Mouse (Mus musculus): ENCODE measurements around the gene Mtfmt.

The Mtfmt gene

DNA sequence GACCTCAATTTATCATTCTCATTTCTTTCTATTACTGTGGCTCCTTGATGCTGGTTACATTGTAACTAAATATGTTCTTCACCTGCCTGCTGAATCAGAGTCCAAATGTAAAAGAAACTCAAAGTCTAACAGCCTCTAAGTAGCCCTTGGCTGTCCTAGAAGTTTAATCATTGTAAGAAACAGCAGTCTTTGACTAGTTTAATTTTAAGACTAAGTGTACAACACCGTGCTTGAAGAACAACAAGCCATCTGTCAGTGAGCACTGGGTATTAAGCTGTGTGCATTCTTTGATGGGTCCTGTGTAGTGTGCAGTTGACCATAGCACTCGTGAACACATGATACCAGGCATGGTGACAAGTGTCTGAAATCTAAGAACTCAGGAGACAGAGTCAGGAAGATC, 8.1 kb upstream of the Mtfmt start:
- no peak for DNase-seq (ENCODE audit: low spot score)

DNA sequence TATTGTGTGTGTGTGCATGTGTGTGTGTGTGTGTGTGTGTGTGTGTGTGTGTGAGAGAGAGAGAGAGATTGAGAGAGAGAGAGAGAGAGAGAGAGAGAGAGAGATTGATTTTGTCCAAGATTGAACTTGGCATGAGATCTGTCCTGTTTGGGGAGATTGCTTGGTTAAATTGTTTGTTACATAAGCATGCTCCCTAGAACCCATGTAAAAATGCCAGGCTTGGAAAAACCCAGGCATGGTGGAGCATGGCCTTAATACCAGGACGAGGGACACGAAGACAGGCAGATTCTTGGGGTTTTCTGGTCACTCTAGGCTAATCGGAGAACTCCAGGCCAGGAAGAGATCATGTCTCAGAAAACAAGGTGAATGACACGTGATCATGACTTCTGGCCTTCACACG, 7.6 kb upstream of the Mtfmt start:
- no peak for DNase-seq (ENCODE audit: low spot score)

DNA sequence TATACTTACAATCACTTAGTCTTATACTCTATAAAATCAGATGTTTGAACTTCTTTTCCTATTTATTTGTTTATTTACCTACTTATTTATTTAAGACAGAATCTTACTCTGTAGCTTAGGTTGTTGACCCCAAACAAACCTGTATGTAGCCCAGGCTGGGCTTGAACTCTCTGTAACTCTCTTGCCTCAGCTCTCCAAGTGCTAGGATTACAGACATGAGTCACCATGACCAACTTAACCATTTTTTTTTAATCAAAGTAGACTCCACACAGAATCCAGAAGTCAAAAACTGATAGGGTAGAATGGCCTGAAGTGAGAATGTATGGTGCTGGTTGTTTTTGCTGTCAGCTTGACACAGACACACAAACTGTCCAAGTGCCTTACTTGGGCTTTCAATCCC, 5.2 kb upstream of the Mtfmt start:
- DNase-seq (ENCODE audit: low spot score): no peak

DNA sequence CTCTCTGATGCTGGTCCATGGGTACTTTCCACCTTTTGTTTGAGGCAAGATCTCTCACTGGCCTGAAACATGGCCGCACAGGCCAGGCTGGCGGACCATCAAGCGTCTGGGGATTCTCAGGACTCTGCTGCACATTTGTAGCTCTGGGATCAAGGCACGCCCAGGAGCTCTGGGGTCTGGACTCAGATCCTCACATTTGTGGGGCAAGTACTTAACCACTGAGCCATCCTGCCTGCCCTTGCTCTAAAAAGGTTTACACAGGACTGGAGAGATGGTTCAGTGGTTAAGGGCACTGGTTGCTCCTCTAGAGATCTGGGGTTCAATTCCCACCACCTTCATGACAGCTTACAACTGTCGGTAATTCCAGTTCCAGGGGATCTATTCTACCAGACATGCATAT, 4.7 kb upstream of the Mtfmt start:
- DNase-seq (ENCODE audit: low spot score): no peak

DNA sequence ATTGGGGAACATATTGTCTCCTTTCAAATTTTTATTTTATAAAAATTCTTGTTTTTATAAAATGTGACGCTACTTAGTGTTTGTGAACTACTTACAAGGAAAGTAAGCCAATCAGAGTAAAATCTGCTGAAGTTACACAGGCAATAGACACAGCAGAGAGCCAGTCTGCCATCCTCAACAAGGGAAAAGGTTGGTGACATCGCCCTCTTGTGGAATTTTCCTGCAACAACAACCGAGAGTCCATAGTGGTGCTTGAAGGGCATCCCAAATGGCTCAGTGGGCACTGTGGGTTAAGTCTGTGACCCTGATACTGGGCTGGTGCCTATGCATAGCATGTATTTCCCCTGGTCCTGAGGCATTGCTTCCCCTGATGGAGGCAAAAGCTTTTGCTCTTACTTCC, 3.3 kb upstream of the Mtfmt start:
- peak; percentile 96 for DNase-seq (ENCODE audit: low spot score)

DNA sequence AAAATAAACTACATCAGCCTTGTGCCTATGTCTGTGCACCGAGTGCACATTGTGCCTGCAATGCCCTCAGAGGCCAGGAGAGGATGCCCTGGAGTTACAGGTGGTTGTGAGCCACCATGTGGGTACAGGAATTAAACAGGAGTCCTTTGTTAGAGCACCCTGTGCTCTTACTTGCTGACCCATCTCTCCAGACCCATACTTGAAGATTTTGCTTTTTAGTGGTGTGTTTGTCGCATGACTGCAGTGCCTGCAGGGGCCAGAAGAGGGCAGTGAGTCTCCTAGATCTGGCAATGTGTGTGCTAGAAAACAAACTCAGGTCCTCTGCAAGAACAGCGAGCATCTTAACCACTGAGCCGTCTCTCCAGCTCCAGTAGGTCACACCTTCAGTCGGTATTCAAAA, 1.4 kb upstream of the Mtfmt start:
- DNase-seq (ENCODE audit: low spot score): no peak

DNA sequence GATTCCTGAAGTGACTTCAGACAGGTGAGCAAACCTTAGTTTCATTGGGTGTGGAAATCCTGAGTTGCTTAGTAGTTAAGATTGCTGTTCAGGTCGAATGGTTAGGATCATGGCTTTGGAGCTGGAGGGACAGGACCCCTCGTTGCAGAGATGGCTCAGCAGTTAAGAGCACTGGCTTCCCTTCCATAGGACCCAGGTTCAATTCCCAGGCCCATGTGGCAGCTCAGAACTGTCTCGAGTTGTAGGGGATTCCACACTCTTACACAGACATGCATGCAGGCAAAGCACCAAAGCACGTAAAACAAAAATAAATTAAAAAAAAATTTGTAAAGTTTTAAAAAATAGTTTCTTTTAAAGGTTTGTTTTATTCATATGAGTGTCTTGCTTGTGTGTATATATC, 371 bp upstream of the Mtfmt start:
- no peak for DNase-seq (ENCODE audit: low spot score)

DNA sequence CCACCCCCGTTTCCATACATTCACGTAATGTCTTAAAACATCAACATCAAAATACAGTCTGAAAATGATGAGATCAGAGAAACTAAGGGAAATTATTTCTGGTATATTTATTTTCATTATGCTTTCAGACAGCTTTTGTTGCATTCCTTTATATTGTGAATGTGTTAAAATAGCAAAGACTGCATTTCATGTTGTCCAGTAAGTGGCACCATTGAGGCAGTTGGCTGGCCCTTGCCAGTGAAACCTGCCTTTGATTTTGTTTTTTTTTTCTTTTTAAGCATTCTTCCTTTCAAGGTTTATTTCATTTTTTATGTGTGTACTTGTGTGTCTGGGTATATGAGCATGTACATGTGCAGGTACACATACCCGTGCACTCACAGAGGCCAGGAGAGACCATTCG, 9.1 kb downstream of the Mtfmt start:
- no peak for DNase-seq (ENCODE audit: low spot score)

DNA sequence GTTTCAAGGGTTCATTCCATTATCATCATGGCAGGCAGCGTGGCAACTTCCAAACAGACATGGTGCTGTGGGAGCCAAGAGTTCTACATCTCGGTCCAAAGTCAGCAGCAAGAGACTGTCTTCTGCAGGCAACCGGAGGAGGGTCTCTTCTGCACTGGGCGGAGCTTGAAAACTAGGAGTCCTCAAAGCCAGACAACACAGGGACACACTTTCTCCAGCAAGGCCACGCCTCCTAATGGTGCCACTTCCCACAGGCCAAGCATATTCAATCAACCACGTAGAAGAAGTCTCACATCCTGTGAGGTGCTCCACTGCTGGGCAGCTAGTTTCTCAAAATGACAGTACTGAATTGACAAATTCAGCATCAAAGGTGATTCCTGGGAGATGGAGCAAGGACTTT, 12.4 kb downstream of the Mtfmt start:
- DNase-seq (ENCODE audit: low spot score): no peak

DNA sequence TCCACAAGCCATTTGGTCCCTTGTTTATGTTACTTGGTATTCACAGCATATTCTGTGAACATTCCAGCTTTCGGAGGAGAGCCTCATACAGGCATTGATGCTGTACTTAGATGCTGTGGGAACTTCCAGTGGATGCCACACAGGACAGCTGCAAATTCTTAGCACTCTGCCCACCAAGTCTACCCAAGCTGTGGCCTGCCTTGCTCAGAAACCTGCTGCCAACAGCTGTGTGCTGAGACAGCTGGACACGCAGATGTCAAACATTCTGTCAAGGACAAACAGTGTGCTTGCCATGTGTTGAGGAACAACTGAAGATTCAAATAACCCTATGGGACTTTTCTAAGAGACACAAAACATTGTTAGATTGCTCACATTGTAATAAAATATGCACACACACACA, 23.4 kb downstream of the Mtfmt start:
- no peak for DNase-seq (ENCODE audit: low spot score)

DNA sequence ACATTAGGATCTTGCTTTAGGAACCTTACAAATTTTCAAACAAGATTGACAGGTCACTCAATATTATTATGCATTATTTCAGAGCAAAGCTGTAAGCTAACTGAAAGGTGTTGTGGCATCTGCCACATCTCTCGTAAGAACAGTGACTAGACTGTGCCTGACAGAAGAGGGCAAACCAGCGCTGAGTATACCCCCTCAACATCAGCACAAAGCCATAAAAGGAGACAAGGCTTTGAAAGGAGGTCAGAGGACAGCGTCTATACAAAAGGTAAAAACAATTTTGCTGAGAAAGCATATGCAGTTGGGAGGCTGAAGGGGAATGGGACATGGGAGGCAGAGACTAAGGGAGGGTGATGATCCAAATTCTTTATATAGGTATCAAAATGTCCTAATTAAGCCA, 24.6 kb downstream of the Mtfmt start:
- DNase-seq (ENCODE audit: low spot score): no peak

DNA sequence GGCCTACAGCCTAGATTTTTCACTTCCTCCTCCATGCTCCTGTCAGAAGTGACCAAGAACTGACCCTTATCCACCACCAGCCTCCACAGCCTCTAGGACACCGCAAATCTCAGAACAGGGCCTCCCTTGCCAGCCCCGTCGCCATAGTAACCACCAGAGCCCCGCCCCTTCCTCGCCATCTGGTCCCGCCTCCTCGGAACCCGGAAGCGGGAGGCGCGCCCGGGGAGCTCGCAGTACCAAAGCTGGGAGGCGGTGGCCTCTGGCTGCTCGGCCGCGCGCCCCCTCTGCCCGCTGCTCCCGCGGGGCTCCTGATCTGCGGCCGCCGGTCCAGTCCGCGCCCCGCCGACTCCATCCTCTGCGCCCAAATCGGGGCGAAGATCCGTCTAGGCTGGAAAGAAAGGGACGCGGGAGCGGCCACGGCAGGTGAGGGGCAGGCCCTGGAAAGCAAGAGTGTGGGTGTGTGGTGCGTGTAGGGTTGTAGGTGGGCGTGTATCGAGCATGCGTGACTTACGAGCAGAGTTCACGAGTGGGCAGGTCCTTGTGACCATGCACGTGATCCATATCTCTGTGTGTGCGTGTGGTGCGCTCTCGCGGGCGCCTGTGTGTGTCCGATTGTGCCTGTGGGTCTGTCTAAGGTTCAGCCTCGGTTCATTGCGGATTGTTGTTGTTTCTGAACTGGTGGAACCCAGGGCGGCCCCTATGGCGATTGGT, 25.3 kb downstream of the Mtfmt start, which contains the start of gene Spg21:
Spg21 (plus strand) TSS at position 216 of the 711 bp plus-strand sequence.
- DNase-seq (ENCODE audit: low spot score): peak; percentile 90

DNA sequence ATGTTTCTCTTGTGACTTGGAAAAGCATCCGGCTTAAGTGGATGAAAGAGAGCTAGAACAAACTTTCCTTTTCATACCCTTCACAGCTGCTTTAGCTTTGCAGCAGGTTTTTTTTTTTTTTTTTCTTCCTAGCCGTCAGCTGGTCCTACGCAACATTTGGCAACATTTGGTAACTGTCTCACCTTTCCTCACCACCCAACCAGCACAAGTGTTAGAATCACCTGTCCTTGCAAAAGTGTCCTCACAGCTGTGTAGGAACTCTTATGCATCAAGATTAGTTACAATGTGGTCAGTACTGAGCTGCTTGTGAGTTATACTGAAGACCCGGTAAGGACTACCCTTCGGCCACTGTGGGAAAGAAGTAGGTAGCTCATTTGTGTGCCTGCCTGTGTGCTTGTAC, 27.0 kb downstream of the Mtfmt start:
- DNase-seq (ENCODE audit: low spot score): no peak

DNA sequence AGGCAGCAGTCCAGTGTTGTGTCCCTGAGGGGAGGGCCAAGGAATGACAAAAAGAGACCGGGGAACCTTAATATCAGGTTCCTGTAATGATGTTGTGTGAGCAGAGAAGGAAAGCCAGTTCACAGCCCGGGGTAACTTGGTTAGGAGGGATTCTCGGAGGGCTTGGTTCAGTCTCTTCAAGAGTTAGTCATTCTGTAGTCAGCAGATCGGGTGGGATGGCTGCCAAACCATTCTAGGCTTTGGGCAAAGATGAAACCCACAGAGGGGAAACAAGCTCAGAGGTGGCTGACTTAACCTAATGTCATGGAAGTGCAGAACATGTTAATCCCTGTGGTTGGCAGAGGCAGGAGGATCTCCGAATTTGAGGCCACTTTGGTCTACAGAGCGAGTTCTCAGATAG, 28.6 kb downstream of the Mtfmt start:
- DNase-seq (ENCODE audit: low spot score): peak; percentile 15

DNA sequence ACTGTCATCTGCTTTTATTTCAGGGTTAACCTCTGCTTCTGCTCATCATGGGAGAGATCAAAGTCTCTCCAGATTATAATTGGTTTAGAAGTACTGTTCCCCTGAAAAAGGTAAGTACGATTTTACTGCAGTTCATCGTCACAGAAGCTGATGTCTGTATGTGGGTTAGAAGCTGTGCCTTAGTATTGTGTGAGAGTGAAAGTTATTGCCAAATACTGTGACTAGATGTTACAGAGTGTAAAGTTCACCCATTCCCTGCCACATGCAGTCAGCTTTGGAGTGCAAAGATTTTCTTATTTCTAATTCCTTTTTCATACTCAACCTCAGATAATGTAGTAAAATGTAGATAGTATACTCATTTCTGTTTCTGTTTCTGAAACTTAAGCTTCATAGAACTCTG, 29.7 kb downstream of the Mtfmt start:
- DNase-seq (ENCODE audit: low spot score): no peak

DNA sequence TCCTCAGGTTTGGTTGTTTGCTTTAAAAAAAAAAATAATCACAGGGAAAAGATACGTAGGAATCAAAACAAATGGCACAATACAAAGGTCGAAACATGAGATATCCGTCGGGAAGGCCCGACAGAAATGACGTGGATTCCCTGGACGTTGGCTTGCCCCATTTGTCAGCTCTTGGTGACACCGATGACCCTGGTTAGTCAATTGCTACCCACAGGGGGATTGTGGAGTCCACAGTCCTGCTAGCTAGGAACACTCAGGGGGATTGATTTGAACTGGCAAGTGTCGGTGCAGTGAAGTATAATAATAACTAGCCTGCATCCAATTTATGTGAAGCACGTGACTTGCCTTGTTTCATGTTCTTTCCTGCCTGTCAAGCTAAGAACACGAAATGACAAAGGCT, 32.1 kb downstream of the Mtfmt start:
- no peak for DNase-seq (ENCODE audit: low spot score)

DNA sequence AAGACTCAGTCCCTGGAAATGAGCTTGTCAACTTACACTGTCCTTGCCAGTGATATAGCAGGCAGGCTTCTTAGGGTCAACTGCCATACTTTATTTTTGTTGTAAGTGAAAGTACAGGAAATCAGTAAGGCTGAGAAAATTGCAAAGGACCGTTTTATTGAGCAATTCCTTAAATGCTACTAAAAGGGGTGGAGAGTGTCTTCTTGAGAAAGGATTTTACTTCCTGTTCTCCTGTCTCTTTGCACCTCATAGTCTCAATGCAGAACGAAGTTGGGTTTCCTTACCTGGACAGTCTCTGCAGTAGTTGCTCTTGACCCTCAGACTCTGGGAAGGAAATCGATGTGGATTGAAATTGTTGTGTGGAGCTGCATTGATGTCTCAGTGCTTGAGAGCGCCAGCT, 37.2 kb downstream of the Mtfmt start:
- DNase-seq (ENCODE audit: low spot score): no peak

DNA sequence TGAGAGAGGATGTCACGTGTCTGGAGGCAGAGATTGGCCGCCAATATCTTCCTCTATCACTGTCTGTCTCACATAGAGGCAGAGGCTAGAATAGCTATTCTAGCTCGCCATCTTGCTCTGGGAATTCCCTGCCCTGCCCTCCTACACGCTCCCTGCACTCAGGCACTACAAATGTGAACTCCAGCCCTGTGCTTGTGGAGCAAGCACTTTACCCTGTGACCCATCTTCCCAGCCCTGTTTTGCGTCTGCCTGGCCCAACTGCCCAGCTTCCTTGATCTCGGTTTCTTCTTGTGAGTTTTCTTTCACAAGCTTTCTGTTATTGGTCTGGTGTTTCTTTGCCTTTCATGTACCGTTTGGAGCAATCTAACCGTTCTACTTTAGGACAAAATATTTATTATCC, 43.6 kb downstream of the Mtfmt start:
- DNase-seq (ENCODE audit: low spot score): no peak

DNA sequence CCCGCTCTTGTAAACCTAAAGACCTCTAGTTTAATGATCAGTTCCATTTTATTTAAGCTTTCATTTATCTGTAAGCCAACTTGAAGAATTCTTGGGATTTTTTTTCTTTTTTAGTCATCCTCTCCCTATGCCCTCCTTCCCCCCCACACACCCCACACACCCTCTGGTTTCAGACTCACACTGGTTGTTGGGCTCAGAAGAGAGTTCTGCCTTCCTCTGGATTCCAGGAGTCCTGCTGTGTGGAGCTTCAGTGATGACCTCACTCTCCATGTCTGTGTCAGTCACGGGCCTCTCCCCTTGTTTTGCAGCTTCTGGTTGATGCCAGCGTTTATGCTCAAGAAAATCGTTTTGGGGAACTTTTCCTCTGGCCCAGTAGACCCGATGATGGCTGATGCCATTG, 44.5 kb downstream of the Mtfmt start:
- no peak for DNase-seq (ENCODE audit: low spot score)

DNA sequence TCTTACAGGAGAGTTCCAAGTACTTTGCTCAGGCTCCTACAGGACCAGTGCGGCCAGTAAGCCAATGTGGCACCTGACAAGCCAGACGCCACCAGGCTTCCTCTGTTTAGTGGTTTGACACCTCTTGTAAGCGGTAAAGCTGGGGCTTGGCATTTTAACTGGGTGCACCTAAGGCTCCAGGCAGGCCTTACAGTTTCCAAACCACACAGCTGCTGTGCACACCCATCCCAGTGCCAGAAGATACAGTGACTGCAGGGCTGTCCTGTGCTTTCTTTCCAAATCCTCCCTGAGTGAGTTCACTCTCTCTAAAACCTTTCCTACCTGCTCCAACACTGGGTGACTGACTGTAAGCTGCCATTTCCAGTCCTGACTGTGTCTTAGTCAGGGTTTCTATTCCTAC, 55.9 kb downstream of the Mtfmt start:
- no peak for DNase-seq (ENCODE audit: low spot score)

DNA sequence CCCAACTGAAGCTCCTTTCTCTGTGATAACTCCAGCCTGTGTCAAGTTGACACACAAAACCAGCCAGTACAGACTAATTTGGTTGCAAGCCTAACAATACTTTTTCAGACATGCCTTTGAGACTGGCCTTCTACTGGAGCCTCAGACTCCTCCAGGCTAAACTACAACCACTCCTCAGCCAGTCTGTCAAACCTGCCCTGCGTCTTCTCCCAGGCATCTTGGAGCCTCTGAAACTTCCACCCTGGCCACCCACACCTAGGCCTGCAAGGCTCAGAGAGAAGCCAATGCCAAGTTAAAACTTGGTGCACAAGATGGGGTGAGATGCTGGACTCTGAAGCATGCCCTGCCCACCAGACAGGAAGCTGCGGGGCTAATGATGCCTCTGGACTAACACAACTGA, 56.8 kb downstream of the Mtfmt start:
- no peak for DNase-seq (ENCODE audit: low spot score)

DNA sequence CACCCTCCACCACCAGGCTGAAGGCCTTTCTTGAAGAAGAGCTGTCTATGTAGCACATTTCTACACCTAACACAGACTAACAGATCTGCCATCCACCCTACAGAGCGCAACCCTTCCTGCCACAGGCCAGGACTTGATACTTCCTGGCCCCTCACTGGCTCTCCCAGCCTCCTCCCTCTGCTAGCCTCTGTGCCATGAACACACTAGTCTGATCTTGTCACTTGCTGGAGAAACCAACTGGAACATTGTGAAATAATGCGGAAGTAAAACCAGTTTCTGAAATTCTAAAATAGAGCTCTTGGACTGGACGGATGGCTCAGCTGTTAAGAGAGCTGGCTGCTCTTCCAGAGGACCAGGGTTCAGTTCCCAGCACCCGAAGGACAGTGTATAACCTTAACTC, 57.3 kb downstream of the Mtfmt start:
- DNase-seq (ENCODE audit: low spot score): no peak

DNA sequence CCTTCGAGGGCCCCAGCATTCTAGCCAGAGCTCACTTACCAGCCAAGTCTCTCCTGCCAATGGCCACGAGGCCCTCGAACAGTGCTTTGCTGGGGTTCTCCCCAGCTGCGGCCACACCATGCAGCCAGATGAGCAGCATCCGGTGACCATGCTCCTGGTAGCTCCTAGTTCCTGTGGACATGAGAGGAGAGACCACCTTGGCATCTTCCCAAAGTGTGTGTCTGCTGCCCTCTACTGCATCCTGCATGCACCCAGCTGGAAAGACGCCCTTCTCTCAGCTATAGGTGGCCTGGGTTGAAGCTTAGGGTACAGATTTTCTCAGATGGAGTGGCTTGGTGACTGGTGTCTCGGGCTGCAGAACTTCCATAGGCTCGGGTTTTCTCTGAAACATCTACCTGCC, 66.6 kb downstream of the Mtfmt start:
- no peak for DNase-seq (ENCODE audit: low spot score)
